Mouse (Mus musculus) mesoderm, embryonic 11.5 days (tissue): ENCODE results near the gene Gm3127.
"Not testable (repeated sequence)": the region's sequence is repeated elsewhere in the genome, so short reads cannot be mapped to it uniquely, and the experiment has no call there.

ENCODE experiments used
- DNase-seq: peaks from one replicate; pipeline ENCODE4 v3.0.0-alpha.2; 2012; ENCODE audit warnings: low read depth, low spot score

The Gm3127 gene

DNA sequence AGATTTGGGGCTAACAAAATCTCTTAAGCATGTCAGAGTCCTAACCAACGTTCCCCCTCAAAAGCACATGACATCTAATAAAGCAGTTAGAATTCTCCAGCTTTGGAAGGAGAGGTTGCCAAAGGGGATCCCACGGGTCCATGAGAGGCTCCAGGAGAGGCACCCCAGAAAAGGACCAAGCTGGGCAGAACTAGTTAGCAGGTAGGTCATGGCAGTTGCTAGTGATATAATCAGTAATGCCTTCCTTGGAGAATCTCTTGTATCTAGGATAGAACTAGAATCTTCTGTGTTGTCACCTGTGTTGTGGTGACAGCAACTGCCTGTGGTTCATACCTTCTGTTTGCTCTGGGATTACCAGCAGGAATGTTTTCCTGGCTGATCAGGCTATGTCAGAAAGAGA lies at the start of gene Gm3127:
Gene Gm3127, plus strand, starts transcription at position 301 of the 400 bp plus-strand sequence.
- DNase-seq: not testable (repeated sequence)

GRCm38 (mm10) chr14:4141646-4142045 lies 23.2 kb upstream of the Gm3127 start:
- not testable (repeated sequence) for DNase-seq

DNA sequence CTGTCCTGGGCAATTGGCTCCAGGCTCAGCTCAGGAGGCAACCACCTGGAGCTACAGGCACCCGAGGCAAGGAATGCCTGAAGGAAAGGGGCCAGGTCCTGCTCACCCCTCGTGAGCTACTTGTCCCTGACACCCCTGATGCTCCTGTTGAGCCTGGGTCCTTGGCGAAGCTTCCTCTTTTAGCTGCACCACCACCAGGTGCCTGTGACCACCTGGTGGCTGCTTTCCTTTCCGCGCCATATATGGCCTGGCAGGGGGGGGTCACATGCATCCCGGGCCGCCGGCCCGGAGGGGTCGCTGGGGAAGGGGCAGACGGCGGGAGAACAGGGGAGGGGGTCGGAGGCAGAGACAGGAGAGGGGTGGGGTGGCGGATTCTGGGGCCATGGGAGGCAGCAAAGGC lies 17.2 kb downstream of the Gm3127 start:
- not testable (repeated sequence) for DNase-seq

GRCm38 (mm10) chr14:4182491-4183210 lies 17.8 kb downstream of the Gm3127 start, which contains the start of gene Gm2974:
Gm2974 (plus strand) TSS chr14:4182576.
- DNase-seq: not testable (repeated sequence)

DNA sequence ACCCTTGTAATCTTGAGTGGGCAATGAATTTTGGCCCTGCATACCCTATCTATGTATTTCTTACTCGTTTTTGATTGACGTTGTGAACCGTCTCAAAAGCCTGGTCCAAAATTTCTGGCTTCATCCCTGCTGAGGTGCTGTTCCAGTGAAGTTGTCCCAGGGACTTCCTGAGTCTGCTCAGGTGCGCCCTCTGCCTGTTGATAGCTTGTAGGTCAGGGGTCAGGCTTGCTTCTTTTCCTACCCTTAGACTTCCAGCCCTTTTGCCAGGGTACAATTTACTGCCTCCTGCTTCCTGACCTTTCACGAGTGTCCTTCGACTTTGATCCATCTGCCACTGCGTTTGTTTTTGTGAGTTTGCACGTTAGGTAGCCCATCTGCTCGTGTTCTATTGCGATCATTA lies 18.5 kb downstream of the Gm3127 start:
- not testable (repeated sequence) for DNase-seq
